In genomic region chr7:132637292-132637691, GRCm38 (mm10) we compare ENCODE assay signal across 28 mouse cellular contexts. TPM values are rescaled to one million over a fixed set of nuclear protein-coding genes. Genes with fewer than 3 reads are reported as not detected.
DNase-seq lines count a peak whose midpoint lies in the region; ATAC-seq and TF ChIP-seq lines count a peak whose summit lies in the region.
"Had no signal": no experiment of that assay in that cellular context is flagged by ENCODE, and none has a peak within 500 bp of the region (broad histone marks: within the 10 kb centered on the region; RNA-seq: fewer than 3 reads in every experiment).

No protein-coding gene starts in this region.

- no peak overlapping the region for H3K4me3 ChIP-seq in kidney, postnatal 0 days (replicated peaks; ENCODE audit: low read depth, low read length)
- H3K4me3 ChIP-seq in embryonic facial prominence, embryonic 10.5 days: no peak overlapping the region
- H3K4me3 ChIP-seq: forebrain, embryonic 13.5 days; gastrocnemius, adult 2 months; hindbrain, embryonic 10.5 days; limb, embryonic 10.5 days; liver, embryonic 15.5 days had no signal

- H3K27ac ChIP-seq in kidney, postnatal 0 days: no peak overlapping the region
- no peak overlapping the region for H3K27ac ChIP-seq in embryonic facial prominence, embryonic 10.5 days (replicated peaks)
- H3K27ac ChIP-seq: forebrain, embryonic 13.5 days; gastrocnemius, adult 2 months; hindbrain, embryonic 10.5 days; limb, embryonic 10.5 days; liver, embryonic 15.5 days; macrophage had no signal

- no peak for TF ChIP-seq CTCF in kidney, postnatal 0 days (IDR thresholded peaks at IDR 0.05; ENCODE audit: low read depth)

- DNase-seq in kidney, postnatal 0 days (ENCODE audit: low spot score): peak; percentile 47
- DNase-seq in kidney, adult 18-20 months: no peak
- DNase-seq in MN1 (ENCODE audit: low spot score): peak; percentile 26
- DNase-seq in embryonic facial prominence, embryonic 10.5 days (ENCODE audit: low spot score): peak; percentile 19
- peak; percentile 52 for DNase-seq in lung, postnatal 14 days
- DNase-seq in yolk sac, embryonic 10.5 days (ENCODE audit: low spot score): no peak
- no peak for DNase-seq in gastrocnemius, postnatal 10 days
- no peak for DNase-seq in thymus, postnatal 10 days (ENCODE audit: low spot score in 2 of 2)
- DNase-seq: adrenal gland, adult 2 months; cerebellum, adult 11 months; cerebellum, adult 9-11 months; gastrocnemius, adult 2 months; kidney, adult 2 months; kidney, postnatal 10 days; liver; thymus, postnatal 14 days had no signal

- H3K27me3 ChIP-seq in kidney, postnatal 0 days (ENCODE audit: insufficient read depth, low read length): no peaks in the 10 kb centered on the region
- H3K27me3 ChIP-seq in embryonic facial prominence, embryonic 10.5 days (replicated peaks; ENCODE audit: low read depth, poor library complexity, severe bottlenecking): peaks cover 98% of the 10 kb centered on the region
- H3K27me3 ChIP-seq: forebrain, embryonic 13.5 days; Patski had no signal

- H3K4me2 ChIP-seq in kidney, postnatal 0 days (ENCODE audit: low read length): no peak overlapping the region
- H3K4me2 ChIP-seq: forebrain, embryonic 13.5 days; heart, embryonic 11.5 days; liver, embryonic 15.5 days had no signal

- no peak for ATAC-seq in kidney, postnatal 0 days (replicated peaks; ENCODE audit: low FRiP score, low read depth)
- ATAC-seq: forebrain, embryonic 13.5 days; Patski had no signal

- H3K9ac ChIP-seq in kidney, postnatal 0 days (ENCODE audit: low read depth, low read length): no peak overlapping the region
- H3K9ac ChIP-seq: forebrain, embryonic 13.5 days; liver, embryonic 15.5 days had no signal

- H3K36me3 ChIP-seq in kidney, postnatal 0 days (ENCODE audit: insufficient read depth, low read length): no peaks in the 10 kb centered on the region
- no peaks in the 10 kb centered on the region for H3K36me3 ChIP-seq in embryonic facial prominence, embryonic 10.5 days (replicated peaks)
- H3K36me3 ChIP-seq: hindbrain, embryonic 10.5 days; limb, embryonic 10.5 days; liver, embryonic 15.5 days had no signal

- WGBS in kidney, postnatal 0 days: 10% methylated on average over 12 of the region's 12 CpGs
- WGBS in embryonic facial prominence, embryonic 10.5 days: 23% methylated on average over 12 of the region's 12 CpGs

- 0 out of 2 replicates have a peak, but pooled peaks cover 3% of the 10 kb centered on the region for H3K4me1 ChIP-seq in kidney, postnatal 0 days (replicated peaks; ENCODE audit: insufficient read depth, low read length)
- H3K4me1 ChIP-seq in embryonic facial prominence, embryonic 10.5 days: peaks cover 36% of the 10 kb centered on the region
- H3K4me1 ChIP-seq: liver, embryonic 15.5 days had no signal

- no peaks in the 10 kb centered on the region for H3K9me3 ChIP-seq in kidney, postnatal 0 days (replicated peaks; ENCODE audit: low read length)
- no peaks in the 10 kb centered on the region for H3K9me3 ChIP-seq in embryonic facial prominence, embryonic 10.5 days
- H3K9me3 ChIP-seq: forebrain, embryonic 13.5 days; hindbrain, embryonic 10.5 days; limb, embryonic 10.5 days; liver, embryonic 15.5 days had no signal

RNA-seq across cellular contexts. Expression of gene Lhpp, which starts 26.9 kb away (rescaled TPM):
- polyA plus RNA-seq in kidney, postnatal 0 days (2015; fragmentation: Nextera tagmentation; extraction: Ambion mirVana): 16.5 and 16.8 TPM in 2 replicates
- 15.5 TPM in 2 replicates for polyA plus RNA-seq in embryonic facial prominence, embryonic 10.5 days (2016; fragmentation: Nextera tagmentation; extraction: Ambion mirVana)
- 10 to 100 TPM in 1 of 2 experiments, 1 to 10 TPM in 1; 9.6 to 11.7 TPM for total RNA-seq in gastrocnemius, postnatal 10 days (2021)

RNA-seq across cellular contexts. Expression of gene Nkx1-2, which starts 37.9 kb away (rescaled TPM):
- polyA plus RNA-seq in kidney, postnatal 0 days (2015; fragmentation: Nextera tagmentation; extraction: Ambion mirVana): 0.05 and 0.07 TPM in 2 replicates
- polyA plus RNA-seq in embryonic facial prominence, embryonic 10.5 days (2016; fragmentation: Nextera tagmentation; extraction: Ambion mirVana): 0.15 and 0.19 TPM in 2 replicates
- not detected for total RNA-seq in gastrocnemius, postnatal 10 days (2021)
- total RNA-seq: adrenal gland, adult 2 months; adrenal gland, postnatal 4 days; gastrocnemius, adult 2 months; granulocyte monocyte progenitor cell, adult 5-6 weeks; layer of hippocampus, postnatal 14 days had no signal
- polyA plus RNA-seq: adrenal gland, adult 2 months; embryonic facial prominence, embryonic 14.5 days; heart, postnatal 0 days; kidney, adult 2 months; limb, embryonic 10.5 days; liver, embryonic 15.5 days; macrophage had no signal

Comparison
In these comparisons a context has a peak if more than half of its experiments do, and no peak if none do; other contexts are left out.
1. DNase-seq: peak in kidney, postnatal 0 days (single experiment), MN1 (single experiment), embryonic facial prominence, embryonic 10.5 days (single experiment) and lung, postnatal 14 days (single experiment); none in kidney, adult 18-20 months (single experiment), yolk sac, embryonic 10.5 days (single experiment), gastrocnemius, postnatal 10 days (single experiment) and thymus, postnatal 10 days (0 of 2).